Mouse (Mus musculus) telencephalon, adult 2 months (tissue): Measurements from ENCODE around the gene Lrrc17.
A peak's percentile ranks its signal among the peaks of the same experiment; 100 is the strongest.
"Not testable (repeated sequence)": the region's sequence is repeated elsewhere in the genome, so short reads cannot be mapped to it uniquely, and the experiment has no call there.

Experiments
- DNase-seq: peaks from one replicate; pipeline ENCODE4 v3.0.0-alpha.2; 2011; ENCODE audit warnings: low read depth, low spot score

Lrrc17 gene

GRCm38 (mm10) chr5:21605936-21606335 is 62.6 kb downstream of the Lrrc17 start:
- no peak for DNase-seq

GRCm38 (mm10) chr5:21608311-21609304 is 65.2 kb downstream of the Lrrc17 start:
- peak; percentile 84 for DNase-seq

- DNase-seq: no peak
These were observed 67.6 kb downstream of the Lrrc17 start for GRCm38 (mm10) chr5:21610996-21611395.

GRCm38 (mm10) chr5:21614299-21614698 is 70.9 kb downstream of the Lrrc17 start:
- not testable (repeated sequence) for DNase-seq

GRCm38 (mm10) chr5:21616450-21617009 is 73.2 kb downstream of the Lrrc17 start:
- DNase-seq: no peak
